Comparison of ENCODE assay signal across 9 mouse cellular contexts in genomic region chrX:13344701-13345100, GRCm38 (mm10).
A peak's percentile ranks its signal among the peaks of the same experiment; 100 is the strongest.
DNase-seq lines count a peak whose midpoint lies in the region; TF ChIP-seq lines count a peak whose summit lies in the region.
"Had no signal": no experiment of that assay in that cellular context is flagged by ENCODE, and none has a peak within 500 bp of the region (broad histone marks: within the 10 kb centered on the region; RNA-seq: fewer than 3 reads in every experiment).

No protein-coding gene starts in this region.

- no peaks in the 10 kb centered on the region for H3K79me2 ChIP-seq in heart, adult 2 months (replicated peaks; ENCODE audit: control insufficient read depth, insufficient read depth, low read length)

- 26% methylated on average over 5 of the region's 5 CpGs for WGBS in heart, adult 2 months
- 25% methylated on average over 5 of the region's 5 CpGs for WGBS in kidney, adult 2 months

- intact Hi-C loops in heart, adult 2 months (cut with DNase I) = loop anchor here (2.0 to 5.0 kb wide), 3 partner anchors 64 to 163 kb away; partner anchors contain the start of gene Ddx3x

- DNase-seq in gastrocnemius, adult 18-20 months (ENCODE audit: low spot score) = peak; percentile 14
- DNase-seq in gastrocnemius, adult 8-10 months (ENCODE audit: low spot score in 2 of 2) = no peak
- DNase-seq in brain, embryonic 18.5 days (ENCODE audit: low read depth, low spot score) = peak; percentile 28
- peak in 1 of 2 experiments; percentile 40 for DNase-seq in heart, adult 2 months
- DNase-seq in kidney, adult 2 months = peak; percentile 33
- peak; percentile 26 for DNase-seq in lung, postnatal 25 days (ENCODE audit: low spot score)
- peak; percentile 70 for DNase-seq in yolk sac, embryonic 10.5 days (ENCODE audit: low spot score)
- no peak for DNase-seq in right cerebral cortex, postnatal 25 days
- DNase-seq: liver, embryonic 13.5 days had no signal

- no peak for TF ChIP-seq POLR2A in heart, adult 2 months (IDR thresholded peaks at IDR 0.05; ENCODE audit: insufficient read depth, low read depth, low read length)
- no peak for TF ChIP-seq POLR2A in kidney, adult 2 months (IDR thresholded peaks at IDR 0.05; ENCODE audit: low read depth, low read length)

- TF ChIP-seq CTCF in heart, adult 2 months (IDR thresholded peaks at IDR 0.05) = no peak
- no peak for TF ChIP-seq CTCF in kidney, adult 2 months (conservative IDR thresholded peaks at IDR 0.05; ENCODE audit: insufficient read depth, insufficient read length, low read depth, low read length)

- TF ChIP-seq EP300 in heart, adult 2 months (IDR thresholded peaks at IDR 0.05; ENCODE audit: insufficient read depth, low read depth, low read length) = no peak

- H3K27ac ChIP-seq in heart, adult 2 months = peak overlapping the region; percentile 79
- H3K27ac ChIP-seq in kidney, adult 2 months (ENCODE audit: insufficient read depth, low read depth, low read length) = no peak overlapping the region
- H3K27ac ChIP-seq: liver, embryonic 13.5 days had no signal

- H3K36me3 ChIP-seq in heart, adult 2 months (ENCODE audit: control insufficient read depth, insufficient read depth, low read length) = no peaks in the 10 kb centered on the region
- H3K36me3 ChIP-seq in kidney, adult 2 months (ENCODE audit: control insufficient read depth, insufficient read depth, low read length) = no peaks in the 10 kb centered on the region
- H3K36me3 ChIP-seq: liver, embryonic 13.5 days had no signal

- no peaks in the 10 kb centered on the region for H3K27me3 ChIP-seq in heart, adult 2 months (ENCODE audit: control insufficient read depth, insufficient read depth, low read length)
- H3K27me3 ChIP-seq in kidney, adult 2 months (replicated peaks; ENCODE audit: control insufficient read depth, insufficient read depth, low read length) = no peaks in the 10 kb centered on the region

- H3K9ac ChIP-seq in heart, adult 2 months (ENCODE audit: low read depth, low read length) = no peak overlapping the region
- H3K9ac ChIP-seq: liver, embryonic 13.5 days had no signal

- H3K4me3 ChIP-seq in heart, adult 2 months = no peak overlapping the region
- H3K4me3 ChIP-seq in kidney, adult 2 months (ENCODE audit: insufficient read depth, low read depth, low read length) = no peak overlapping the region
- H3K4me3 ChIP-seq: liver, embryonic 13.5 days had no signal

- H3K4me1 ChIP-seq in heart, adult 2 months (ENCODE audit: control insufficient read depth, insufficient read depth, low read length) = peaks cover 3% of the 10 kb centered on the region
- no peaks in the 10 kb centered on the region for H3K4me1 ChIP-seq in kidney, adult 2 months (ENCODE audit: control insufficient read depth, insufficient read depth, low read length)
- H3K4me1 ChIP-seq: liver, embryonic 13.5 days had no signal

Comparison
In these comparisons a context has a peak if more than half of its experiments do, and no peak if none do; other contexts are left out.
1. DNase-seq: peak in gastrocnemius, adult 18-20 months (single experiment), brain, embryonic 18.5 days (single experiment), kidney, adult 2 months (single experiment), lung, postnatal 25 days (single experiment) and yolk sac, embryonic 10.5 days (single experiment); none in gastrocnemius, adult 8-10 months (0 of 2) and right cerebral cortex, postnatal 25 days (single experiment).